Mouse (Mus musculus) stomach, postnatal 0 days (tissue): ENCODE measurements around the gene Ddx39.

ENCODE experiments used
- CTCF ChIP-seq: IDR thresholded peaks from 2 replicates; pipeline ENCODE4 v1.5.1; 2016; ENCODE audit warnings: antibody characterized with exemption, low read depth, mild to moderate bottlenecking, moderate library complexity
- EP300 ChIP-seq: optimal IDR thresholded peaks from 2 replicates; pipeline ENCODE3; 2016; ENCODE audit warnings: antibody characterized with exemption

GRCm38 (mm10) chr8:83738949-83739710 lies 24.2 kb downstream of the Ddx39 start:
- TF ChIP-seq CTCF = no peak
- no peak for TF ChIP-seq EP300
